Mouse (Mus musculus) neural tube, embryonic 14.5 days (tissue): ENCODE measurements around the gene Rpl29. TPM values are rescaled to one million over a fixed set of nuclear protein-coding genes. Genes with fewer than 3 reads are reported as not detected.

Experiments used
- ATAC-seq: fragments of 200-750 bp; cut with Nextera tagmentation; 2 replicates; pipeline ENCODE4 v1.8.0; 2017; ENCODE audit warnings: low read depth, mild to moderate bottlenecking, moderate TSS enrichment, moderate library complexity
- H3K27ac ChIP-seq: fragments of 300-500 bp; sonication (generic); 2 replicates; pipeline ENCODE4 v1.5.1; 2014; ENCODE audit warnings: low read depth, mild to moderate bottlenecking, control low read depth, low read length, moderate library complexity, mixed read lengths
- H3K27me3 ChIP-seq: fragments of 300-500 bp; sonication (generic); 2 replicates; pipeline ENCODE4 v1.6.1; 2014; ENCODE audit warnings: low read length; ENCODE audit not compliant: control insufficient read depth, insufficient read depth
- H3K36me3 ChIP-seq: fragments of 300-500 bp; sonication (generic); 2 replicates; pipeline ENCODE4 v1.6.1; 2014; ENCODE audit warnings: low read length, mixed read lengths; ENCODE audit not compliant: control insufficient read depth, insufficient read depth
- H3K4me1 ChIP-seq: fragments of 300-500 bp; sonication (generic); 2 replicates; pipeline ENCODE4 v1.6.1; 2014; ENCODE audit warnings: low read length; ENCODE audit not compliant: control insufficient read depth, insufficient read depth
- H3K4me2 ChIP-seq: fragments of 300-500 bp; sonication (generic); 2 replicates; pipeline ENCODE4 v1.6.1; 2014; ENCODE audit warnings: mild to moderate bottlenecking, low read depth, low read length, control low read depth
- H3K4me3 ChIP-seq: fragments of 300-500 bp; sonication (generic); 2 replicates; pipeline ENCODE4 v1.5.1; 2014; ENCODE audit warnings: low read depth, low read length, control low read depth, mixed read lengths
- H3K9ac ChIP-seq: fragments of 300-500 bp; sonication (generic); replicated peaks from 2 replicates; pipeline ENCODE4 v1.6.1; 2014; ENCODE audit warnings: low read depth, mild to moderate bottlenecking, control low read depth, low read length, mixed read lengths
- H3K9me3 ChIP-seq: fragments of 300-500 bp; sonication (generic); 2 replicates; pipeline ENCODE4 v1.6.1; 2016; ENCODE audit warnings: low read length; ENCODE audit not compliant: control insufficient read depth
- WGBS: fragments of 180-500 bp; shearing (Covaris S2); extraction: QIAGEN DNeasy Blood & Tissue Kit; methylation state at CpG from one replicate; pipeline ENCODE4 v1.1.7; 2014; 5-methylcytosine and 5-hydroxymethylcytosine counted together
- polyA plus RNA-seq: library from polyadenylated mRNA; unstranded; fragments of >200 nt; fragmentation: Nextera tagmentation; extraction: Ambion mirVana; gene quantifications from 2 replicates; pipeline ENCODE4 v1.2.1, GENCODE M21; 2014

Rpl29 gene
- polyA plus RNA-seq, 1 experiment from 2014 or later = 719 TPM

DNA sequence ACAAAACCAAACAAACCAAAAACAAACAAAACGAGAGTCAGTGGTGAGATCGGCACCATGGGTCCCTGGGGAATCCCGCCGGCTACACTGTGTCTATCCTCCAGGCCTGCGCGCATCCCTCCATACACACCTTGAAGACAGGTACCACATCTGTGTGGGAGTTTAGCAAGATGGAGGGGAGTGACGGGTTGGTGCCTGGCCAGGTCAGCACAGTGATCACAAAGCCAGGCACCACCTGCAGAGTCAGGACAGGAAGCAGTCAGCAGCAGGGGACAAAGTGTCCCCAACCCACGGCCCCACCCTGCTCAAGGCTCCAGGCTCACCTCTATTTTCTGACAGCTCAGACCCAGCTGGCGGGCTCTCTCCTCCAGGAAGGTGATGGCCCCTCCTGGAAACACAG is 7.3 kb downstream of the Rpl29 start:
- 87% methylated on average over 9 of the region's 9 CpGs for WGBS
- H3K9me3 ChIP-seq = no peaks in the 10 kb centered on the region
- peaks cover 22% of the 10 kb centered on the region for H3K36me3 ChIP-seq
- H3K27me3 ChIP-seq = no peaks in the 10 kb centered on the region
- peaks cover 15% of the 10 kb centered on the region; the same call in 1 of the 2 replicates for H3K4me1 ChIP-seq
- H3K9ac ChIP-seq = no peak overlapping the region
- H3K4me3 ChIP-seq = no peak overlapping the region
- no peak overlapping the region for H3K27ac ChIP-seq
- H3K4me2 ChIP-seq = no peak overlapping the region
- ATAC-seq = no peak

DNA sequence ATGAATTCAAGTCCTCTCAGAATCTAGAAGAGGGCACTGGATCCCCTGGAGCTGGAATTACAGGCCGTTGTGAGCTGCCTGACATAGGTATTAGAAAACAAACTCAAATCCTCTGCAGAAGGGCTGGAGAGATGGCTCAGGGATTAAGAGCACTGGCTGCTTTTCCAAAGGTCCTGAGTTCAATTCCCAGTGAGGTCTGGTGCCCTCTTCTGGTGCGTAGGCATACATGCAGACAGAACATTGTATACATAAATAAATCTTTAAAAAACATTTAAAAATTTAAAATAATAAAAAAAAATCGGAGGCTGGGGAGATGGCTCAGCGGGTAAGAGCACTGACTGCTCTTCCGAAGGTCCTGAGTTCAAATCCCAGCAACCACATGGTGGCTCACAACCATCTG is 13.4 kb downstream of the Rpl29 start:
- ATAC-seq = no peak
- no peak overlapping the region for H3K4me2 ChIP-seq
- H3K9me3 ChIP-seq = no peaks in the 10 kb centered on the region
- H3K36me3 ChIP-seq = no peaks in the 10 kb centered on the region
- H3K9ac ChIP-seq = no peak overlapping the region
- no peaks in the 10 kb centered on the region for H3K27me3 ChIP-seq
- no peak overlapping the region for H3K4me3 ChIP-seq
- WGBS = 84% methylated on average over 5 of the region's 5 CpGs
- H3K27ac ChIP-seq = no peak overlapping the region
- peaks cover 10% of the 10 kb centered on the region; the same call in 1 of the 2 replicates for H3K4me1 ChIP-seq

DNA sequence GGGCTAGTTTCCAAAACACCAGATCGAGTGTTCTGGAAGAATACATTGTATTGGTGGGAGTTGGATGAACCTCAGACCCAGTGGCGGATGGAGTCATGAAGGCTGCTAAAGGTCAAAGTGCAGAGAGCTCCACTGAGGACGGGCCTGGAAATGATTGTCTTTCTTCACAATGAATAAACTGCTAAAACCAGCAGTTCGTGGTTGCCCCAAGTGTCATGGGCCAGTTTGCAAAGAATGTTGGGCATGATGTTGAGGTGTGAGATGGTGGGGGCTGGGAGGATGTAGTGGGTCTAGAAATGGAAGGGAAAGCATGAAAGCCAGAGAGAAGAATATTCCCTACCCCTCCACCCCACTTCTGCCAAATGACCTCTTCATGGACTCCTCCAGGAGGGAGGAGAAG is 15.6 kb downstream of the Rpl29 start:
- Histone ChIP-seq H3K27ac (no peak overlapping the region), H3K9ac (no peak overlapping the region), H3K27me3 (no peaks in the 10 kb centered on the region), H3K4me2 (no peak overlapping the region), H3K9me3 (no peaks in the 10 kb centered on the region), H3K36me3 (no peaks in the 10 kb centered on the region), H3K4me3 (no peak overlapping the region), H3K4me1 (peaks cover 13% of the 10 kb centered on the region)
- 79% methylated on average over 4 of the region's 4 CpGs for WGBS
- ATAC-seq = no peak

- 0% methylated on average over 24 of the region's 24 CpGs for WGBS
- H3K4me1 ChIP-seq = peaks cover 18% of the 10 kb centered on the region
- peak; percentile 78 for ATAC-seq
Observed at GRCm38 (mm10) chr9:106447348-106447747, 18.1 kb downstream of the Rpl29 start, which contains the start of the genes Abhd14b and Abhd14a. Abhd14b (plus strand) TSS chr9:106447459. Abhd14a (minus strand) TSS chr9:106447678.

DNA sequence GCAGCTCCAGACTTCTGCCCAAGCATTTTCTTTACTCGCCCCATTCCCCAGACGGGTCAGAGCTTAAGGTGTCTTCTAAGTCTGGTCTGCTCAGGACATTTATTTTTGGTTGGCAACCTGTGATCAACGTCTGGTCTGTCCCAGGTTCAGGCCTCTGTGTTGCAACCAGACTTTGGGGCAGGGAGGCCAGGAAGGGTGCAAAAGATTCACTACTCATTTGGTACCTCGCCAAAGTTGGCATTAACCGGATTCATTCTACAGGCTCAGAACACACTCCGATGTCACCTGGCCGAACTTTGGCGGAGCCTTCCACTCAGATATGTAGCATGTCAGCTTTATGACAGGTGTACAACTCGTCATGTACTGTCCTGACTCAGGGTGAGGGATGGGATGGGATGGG is 18.7 kb downstream of the Rpl29 start:
- H3K9me3 ChIP-seq = no peaks in the 10 kb centered on the region
- no peaks in the 10 kb centered on the region for H3K36me3 ChIP-seq
- 0 out of 2 replicates have a peak overlapping the region, but pooled peaks have one; percentile 3 for H3K9ac ChIP-seq
- H3K27me3 ChIP-seq = no peaks in the 10 kb centered on the region
- H3K4me1 ChIP-seq = peaks cover 24% of the 10 kb centered on the region
- peak overlapping the region; percentile 78 for H3K4me2 ChIP-seq
- H3K4me3 ChIP-seq = peak overlapping the region; percentile 53
- H3K27ac ChIP-seq = peak overlapping the region; percentile 70
- peak; percentile 29; the same call in 1 of the 2 replicates for ATAC-seq
- WGBS = 40% methylated on average over 9 of the region's 9 CpGs

More at GRCm38 (mm10) chr9:106447348-106447747, 18.1 kb downstream of the Rpl29 start, which contains the start of the genes Abhd14b and Abhd14a:
- no peaks in the 10 kb centered on the region for H3K27me3 ChIP-seq
- H3K9ac ChIP-seq = peak within 1 kb of the TSS; percentile 58
- H3K27ac ChIP-seq = peak within 1 kb of the TSS; percentile 70
- H3K4me2 ChIP-seq = peak within 1 kb of the TSS; percentile 78
- H3K4me3 ChIP-seq = peak within 1 kb of the TSS; percentile 53
- no peaks in the 10 kb centered on the region for H3K9me3 ChIP-seq
- no peaks in the 10 kb centered on the region for H3K36me3 ChIP-seq

DNA sequence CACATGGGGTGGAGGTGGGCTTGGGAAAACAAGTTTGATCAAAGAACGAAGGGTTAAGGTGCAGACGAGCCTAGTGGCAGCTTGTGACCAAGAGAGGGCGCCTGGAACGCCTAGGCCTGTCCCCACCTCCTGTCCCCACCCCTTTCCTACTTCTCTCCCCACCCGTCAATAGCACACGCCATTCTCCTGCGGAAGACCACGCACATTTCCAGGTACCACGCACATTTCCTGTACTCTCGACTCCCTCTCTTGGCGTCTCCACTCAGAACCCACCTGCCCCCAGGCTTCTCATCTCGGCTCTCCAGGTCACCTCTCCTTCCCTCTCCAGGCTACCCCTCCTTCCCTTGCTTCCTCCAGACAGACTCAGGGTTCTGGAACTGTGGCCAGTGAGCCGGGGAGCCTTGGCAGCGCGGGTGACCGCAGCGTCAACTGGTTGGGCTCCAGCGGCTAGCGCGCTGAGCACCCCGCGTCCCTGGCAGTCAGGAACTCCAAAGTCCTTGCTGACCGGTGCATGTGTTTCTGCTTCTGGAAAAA is 19.3 kb downstream of the Rpl29 start:
- peak overlapping the region; percentile 66; the same call in 1 of the 2 replicates for H3K27ac ChIP-seq
- H3K36me3 ChIP-seq = no peaks in the 10 kb centered on the region
- H3K27me3 ChIP-seq = no peaks in the 10 kb centered on the region
- peak overlapping the region; percentile 35 for H3K4me3 ChIP-seq
- peaks cover 24% of the 10 kb centered on the region for H3K4me1 ChIP-seq
- 2% methylated on average over 23 of the region's 23 CpGs for WGBS
- no peaks in the 10 kb centered on the region for H3K9me3 ChIP-seq
- ATAC-seq = peak; percentile 69; the same call in 1 of the 2 replicates
- H3K4me2 ChIP-seq = peak overlapping the region; percentile 78
- H3K9ac ChIP-seq = peak overlapping the region; percentile 47

DNA sequence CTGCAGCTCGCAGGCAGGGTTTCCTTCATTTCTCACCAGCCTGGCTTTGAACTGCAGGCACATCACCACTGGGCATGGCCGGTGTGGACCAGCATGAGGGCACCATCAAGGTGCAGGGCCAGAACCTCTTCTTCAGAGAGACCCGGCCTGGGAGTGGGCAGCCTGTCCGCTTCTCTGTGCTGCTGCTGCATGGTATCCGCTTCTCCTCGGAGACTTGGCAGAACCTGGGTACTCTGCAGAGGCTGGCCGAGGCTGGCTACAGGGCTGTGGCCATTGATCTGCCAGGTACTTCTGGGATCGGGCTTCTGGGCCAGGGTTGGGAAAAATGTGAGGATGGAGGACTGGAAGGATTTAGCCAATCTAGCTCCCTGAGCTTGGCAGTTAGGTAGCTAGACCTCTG is 20.7 kb downstream of the Rpl29 start:
- Histone ChIP-seq H3K27ac (no peak overlapping the region), H3K9me3 (no peaks in the 10 kb centered on the region), H3K36me3 (no peaks in the 10 kb centered on the region), H3K4me1 (peaks cover 24% of the 10 kb centered on the region), H3K9ac (no peak overlapping the region), H3K4me2 (no peak overlapping the region), H3K4me3 (no peak overlapping the region), H3K27me3 (no peaks in the 10 kb centered on the region)
- no peak for ATAC-seq
- WGBS = 93% methylated on average over 8 of the region's 8 CpGs

DNA sequence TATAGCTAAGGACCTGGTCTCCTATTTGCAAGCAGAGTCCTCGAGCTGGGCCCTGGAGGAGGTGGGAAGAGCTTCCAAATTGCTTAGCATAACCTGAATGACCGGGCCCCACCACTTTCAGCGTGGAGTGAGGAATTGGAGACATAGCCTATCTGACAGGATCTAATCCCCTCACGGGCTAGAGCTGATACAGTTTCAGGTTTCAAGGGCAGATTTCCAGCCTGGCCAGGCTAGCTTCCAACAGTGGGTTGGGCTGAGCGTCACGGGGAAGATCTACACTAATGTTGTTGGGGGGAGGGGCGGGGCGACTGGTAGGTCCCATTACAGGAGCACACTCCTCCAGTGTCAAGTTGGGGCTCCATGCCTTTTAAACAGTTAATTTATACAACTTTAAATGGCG is 21.4 kb downstream of the Rpl29 start:
- Histone ChIP-seq H3K9me3 (no peaks in the 10 kb centered on the region), H3K27ac (no peak overlapping the region), H3K4me1 (peaks cover 30% of the 10 kb centered on the region), H3K9ac (no peak overlapping the region), H3K4me3 (no peak overlapping the region), H3K36me3 (no peaks in the 10 kb centered on the region), H3K27me3 (no peaks in the 10 kb centered on the region), H3K4me2 (no peak overlapping the region; the same call in 1 of the 2 replicates)
- ATAC-seq = no peak
- WGBS = 19% methylated on average over 9 of the region's 9 CpGs

DNA sequence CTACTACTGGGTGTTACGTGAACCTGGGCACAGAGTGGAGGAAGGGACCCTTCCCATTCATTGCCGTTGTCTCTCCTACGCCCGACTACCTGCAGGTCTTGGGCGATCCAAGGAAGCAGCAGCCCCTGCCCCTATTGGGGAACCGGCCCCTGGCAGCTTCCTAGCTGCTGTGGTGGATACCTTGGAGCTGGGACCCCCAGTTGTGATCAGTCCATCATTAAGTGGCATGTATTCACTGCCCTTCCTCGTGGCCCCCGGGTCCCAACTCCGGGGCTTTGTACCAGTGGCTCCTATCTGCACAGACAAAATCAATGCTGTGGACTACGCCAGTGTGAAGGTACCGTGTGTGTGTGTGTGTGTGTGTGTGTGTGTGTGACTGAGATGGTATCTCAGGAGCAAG is 22.0 kb downstream of the Rpl29 start:
- Histone ChIP-seq H3K4me3 (no peak overlapping the region), H3K36me3 (no peaks in the 10 kb centered on the region), H3K9me3 (no peaks in the 10 kb centered on the region), H3K27ac (no peak overlapping the region), H3K4me1 (peaks cover 37% of the 10 kb centered on the region), H3K27me3 (no peaks in the 10 kb centered on the region), H3K4me2 (no peak overlapping the region), H3K9ac (no peak overlapping the region)
- 78% methylated on average over 11 of the region's 11 CpGs for WGBS
- no peak for ATAC-seq
